Mouse (Mus musculus): ENCODE measurements around the gene Epb41l3.

Gene Epb41l3

GRCm38 (mm10) chr17:69075501-69076237 is at the start of gene Epb41l3:
Gene Epb41l3, plus strand, starts transcription at chr17:69075683.
- peak; percentile 17 to 21 for DNase-seq (ENCODE audit: low spot score in 2 of 2)

- no peak for DNase-seq (ENCODE audit: low spot score in 2 of 2)
Measured at GRCm38 (mm10) chr17:69038760-69039675, 36.5 kb upstream of the Epb41l3 start.

GRCm38 (mm10) chr17:69041516-69041915 is 34.0 kb upstream of the Epb41l3 start:
- DNase-seq (ENCODE audit: low spot score in 2 of 2) = no peak

- peak in 1 of 2 experiments; percentile 2 for DNase-seq (ENCODE audit: low spot score in 2 of 2)
Measured at GRCm38 (mm10) chr17:69048826-69049225, 26.7 kb upstream of the Epb41l3 start.

GRCm38 (mm10) chr17:69054029-69054428 is 21.5 kb upstream of the Epb41l3 start:
- DNase-seq (ENCODE audit: low spot score in 2 of 2) = no peak

- no peak for DNase-seq (ENCODE audit: low spot score in 2 of 2)
Measured at GRCm38 (mm10) chr17:69059760-69060159, 15.7 kb upstream of the Epb41l3 start.

- DNase-seq (ENCODE audit: low spot score in 2 of 2) = no peak
Measured at GRCm38 (mm10) chr17:69060388-69060787, 15.1 kb upstream of the Epb41l3 start.

GRCm38 (mm10) chr17:69061883-69062745 is 13.4 kb upstream of the Epb41l3 start:
- no peak for DNase-seq (ENCODE audit: low spot score in 2 of 2)

- DNase-seq (ENCODE audit: low spot score in 2 of 2) = no peak
Measured at GRCm38 (mm10) chr17:69067937-69068739, 7.3 kb upstream of the Epb41l3 start.

GRCm38 (mm10) chr17:69074095-69074494 is 1.4 kb upstream of the Epb41l3 start:
- no peak for DNase-seq (ENCODE audit: low spot score in 2 of 2)

- peak; percentile 1 to 7 for DNase-seq (ENCODE audit: low spot score in 2 of 2)
Measured at GRCm38 (mm10) chr17:69076238-69076625, 749 bp downstream of the Epb41l3 start.

- DNase-seq (ENCODE audit: low spot score in 2 of 2) = no peak
Measured at GRCm38 (mm10) chr17:69076747-69077543, 1.5 kb downstream of the Epb41l3 start.

GRCm38 (mm10) chr17:69077544-69077920 is 2.0 kb downstream of the Epb41l3 start:
- DNase-seq (ENCODE audit: low spot score in 2 of 2) = no peak

- no peak for DNase-seq (ENCODE audit: low spot score in 2 of 2)
Measured at GRCm38 (mm10) chr17:69082316-69082715, 6.8 kb downstream of the Epb41l3 start.

- DNase-seq (ENCODE audit: low spot score in 2 of 2) = no peak
Measured at GRCm38 (mm10) chr17:69091618-69092017, 16.1 kb downstream of the Epb41l3 start.

GRCm38 (mm10) chr17:69097068-69097467 is 21.6 kb downstream of the Epb41l3 start:
- DNase-seq (ENCODE audit: low spot score in 2 of 2) = no peak

- DNase-seq (ENCODE audit: low spot score in 2 of 2) = no peak
Measured at GRCm38 (mm10) chr17:69097955-69098354, 22.5 kb downstream of the Epb41l3 start.

- no peak for DNase-seq (ENCODE audit: low spot score in 2 of 2)
Measured at GRCm38 (mm10) chr17:69103326-69103725, 27.8 kb downstream of the Epb41l3 start.

- peak; percentile 1 to 5 for DNase-seq (ENCODE audit: low spot score in 2 of 2)
Measured at GRCm38 (mm10) chr17:69105035-69105798, 29.7 kb downstream of the Epb41l3 start.

All from heart, adult 9 months (tissue).